Mouse (Mus musculus) testis, postnatal 14 days (tissue): Measurements from ENCODE around the gene Sall4.

Experiments
- DNase-seq: peaks from one replicate; pipeline ENCODE4 v3.0.0; 2021; ENCODE audit warnings: low spot score

Gene Sall4

DNA sequence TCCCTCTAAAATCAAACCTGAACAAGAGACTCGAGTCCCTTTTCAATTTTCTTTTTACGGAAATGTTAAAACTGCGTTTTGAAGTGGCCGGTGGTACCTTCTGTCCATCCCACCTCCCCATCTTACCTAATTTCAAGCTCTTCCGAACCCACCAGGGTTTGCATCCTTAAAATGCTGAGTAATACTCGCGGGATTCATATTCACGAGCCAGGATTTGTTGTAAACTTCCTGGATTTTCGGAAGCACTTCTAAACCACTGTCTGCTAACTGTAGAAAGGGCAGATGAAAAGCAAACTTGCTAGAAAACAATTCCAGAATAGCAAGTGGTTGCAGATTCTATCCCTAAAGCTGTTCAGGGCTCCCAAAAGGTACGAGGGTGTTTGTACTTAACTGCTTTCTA lies at the start of gene Sall4:
TSS of gene Sall4 (minus strand) at position 362 of the 400 bp plus-strand sequence.
- no peak for DNase-seq

GRCm38 (mm10) chr2:168813243-168813642 lies 45.5 kb upstream of the Sall4 start:
- DNase-seq = no peak

DNA sequence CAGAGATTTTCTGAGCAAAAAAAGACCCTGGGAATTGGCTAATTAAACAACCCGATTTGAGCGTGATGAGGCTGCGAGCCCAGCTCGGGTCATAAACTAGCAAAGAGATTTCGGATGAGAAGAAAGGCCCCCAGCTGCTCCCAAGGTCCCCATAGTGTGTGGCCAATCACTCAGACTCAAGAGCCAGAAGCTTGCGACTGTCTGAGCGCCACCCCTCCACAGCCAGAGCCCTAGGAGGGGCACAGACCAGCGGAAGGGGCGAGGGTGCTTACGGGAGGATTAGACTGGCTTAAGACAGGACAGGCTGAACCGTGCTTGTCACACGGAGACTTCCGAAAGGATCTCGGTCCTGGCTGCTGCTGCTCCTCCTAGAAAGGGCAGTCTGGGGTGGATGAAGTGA lies 42.2 kb upstream of the Sall4 start:
- DNase-seq = no peak

GRCm38 (mm10) chr2:168807681-168808080 lies 39.9 kb upstream of the Sall4 start:
- peak; percentile 86 for DNase-seq

DNA sequence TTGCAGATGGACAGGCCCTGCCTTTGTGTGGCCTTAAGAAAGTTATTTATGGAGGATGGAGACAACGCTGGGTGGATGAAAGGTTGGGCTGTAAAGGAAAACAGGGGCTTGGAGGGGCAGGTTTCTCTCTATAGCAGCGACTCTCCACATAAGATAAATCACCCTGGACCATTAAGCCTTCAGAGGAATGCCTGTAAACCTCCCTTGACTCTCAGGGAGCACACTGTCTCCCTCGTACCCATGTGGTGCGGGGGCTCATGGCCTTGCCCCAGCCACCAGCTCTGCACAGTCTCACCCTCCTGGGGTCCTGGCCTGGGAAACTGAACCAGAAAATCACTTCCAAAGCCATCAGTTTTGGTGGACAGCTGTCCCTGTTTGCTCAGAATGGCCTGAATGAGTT lies 36.1 kb upstream of the Sall4 start:
- DNase-seq = no peak

GRCm38 (mm10) chr2:168799326-168799725 lies 31.6 kb upstream of the Sall4 start:
- peak; percentile 66 for DNase-seq

- DNase-seq = peak; percentile 29
These were observed 31.2 kb upstream of the Sall4 start for GRCm38 (mm10) chr2:168798921-168799320.

DNA sequence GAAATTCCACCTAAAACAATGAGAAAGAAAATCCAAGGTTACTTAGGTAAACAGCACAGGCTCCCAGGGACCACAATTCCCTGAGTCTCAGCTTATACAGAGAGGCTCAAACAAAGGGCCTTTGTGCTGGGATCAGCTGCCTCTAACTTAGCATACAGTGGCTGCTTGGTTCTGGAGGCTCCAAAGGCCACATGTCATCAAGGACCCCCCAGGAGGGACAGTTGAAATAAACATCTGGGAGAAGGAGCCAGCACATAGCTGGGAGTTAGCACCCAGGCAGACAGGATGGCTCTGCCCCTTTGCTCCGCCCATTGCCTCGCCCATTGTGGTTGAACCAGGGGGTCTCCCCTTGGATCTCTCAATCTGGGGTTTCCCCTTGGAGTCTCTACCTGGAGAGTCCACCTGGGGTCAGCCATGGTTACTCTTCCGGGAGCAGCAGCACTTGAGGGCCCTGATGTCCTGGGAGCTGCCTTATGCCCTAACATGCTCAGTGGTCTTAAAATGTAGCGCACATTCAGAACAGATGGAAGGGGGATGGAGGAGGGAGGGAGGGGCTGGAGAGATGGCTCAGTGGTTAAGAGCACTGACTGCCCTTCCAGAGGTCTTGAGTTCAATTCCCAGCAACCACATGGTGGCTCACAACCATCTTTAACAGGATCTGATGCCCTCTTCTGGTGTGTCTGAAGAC lies 23.5 kb upstream of the Sall4 start:
- DNase-seq = no peak

DNA sequence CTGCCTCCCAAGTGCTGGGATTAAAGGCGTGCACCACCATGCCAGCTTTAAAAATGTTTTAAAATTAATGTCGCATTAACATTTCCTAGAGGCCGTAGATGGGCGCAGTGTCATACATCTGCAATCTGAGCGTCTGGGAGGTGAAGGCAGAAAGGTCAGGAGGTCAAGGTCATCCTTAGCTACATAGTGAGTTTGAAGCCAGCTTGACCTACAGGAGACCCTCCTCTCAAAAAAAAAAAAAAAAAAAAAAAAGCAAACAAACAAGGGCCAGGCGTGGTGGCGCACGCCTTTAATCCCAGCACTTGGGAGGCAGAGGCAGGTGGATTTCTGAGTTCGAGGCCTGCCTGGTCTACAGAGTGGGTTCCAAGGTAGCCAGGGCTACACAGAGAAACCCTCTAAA lies 18.4 kb upstream of the Sall4 start:
- DNase-seq = no peak

- DNase-seq = no peak
These were observed 12.9 kb upstream of the Sall4 start for GRCm38 (mm10) chr2:168780596-168780995.

DNA sequence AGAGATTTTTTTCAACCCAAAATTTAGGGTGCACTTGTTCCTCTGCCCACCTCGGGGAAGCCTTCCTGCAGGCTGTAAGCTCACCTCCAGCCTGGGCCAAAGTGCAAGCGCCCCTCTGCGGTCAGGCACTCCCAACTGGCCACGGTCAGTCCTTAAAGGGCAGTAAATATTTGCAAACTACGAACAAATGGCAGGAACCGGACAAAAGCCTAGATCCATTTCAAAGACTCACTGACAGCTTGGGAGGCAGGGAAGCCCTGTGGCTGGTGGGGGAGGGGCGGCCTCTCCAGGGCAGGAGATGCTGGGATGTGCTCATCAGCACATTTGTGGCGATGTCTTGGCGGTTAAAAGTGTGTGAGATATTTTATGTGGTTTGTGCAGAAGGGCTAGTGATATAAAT lies 12.3 kb upstream of the Sall4 start:
- no peak for DNase-seq

GRCm38 (mm10) chr2:168777481-168777880 lies 9.7 kb upstream of the Sall4 start:
- DNase-seq = no peak

GRCm38 (mm10) chr2:168776238-168776637 lies 8.5 kb upstream of the Sall4 start:
- no peak for DNase-seq

GRCm38 (mm10) chr2:168769259-168769658 lies 1.5 kb upstream of the Sall4 start:
- DNase-seq = no peak

GRCm38 (mm10) chr2:168766538-168767361 lies 993 bp downstream of the Sall4 start:
- peak; percentile 81 for DNase-seq

- DNase-seq = peak; percentile 25
These were observed 1.8 kb downstream of the Sall4 start for GRCm38 (mm10) chr2:168765696-168766537.

- peak; percentile 69 for DNase-seq
These were observed 2.6 kb downstream of the Sall4 start for GRCm38 (mm10) chr2:168765065-168765681.

- no peak for DNase-seq
These were observed 3.3 kb downstream of the Sall4 start for GRCm38 (mm10) chr2:168764460-168764867.

- DNase-seq = no peak
These were observed 4.0 kb downstream of the Sall4 start for GRCm38 (mm10) chr2:168763785-168764184.

DNA sequence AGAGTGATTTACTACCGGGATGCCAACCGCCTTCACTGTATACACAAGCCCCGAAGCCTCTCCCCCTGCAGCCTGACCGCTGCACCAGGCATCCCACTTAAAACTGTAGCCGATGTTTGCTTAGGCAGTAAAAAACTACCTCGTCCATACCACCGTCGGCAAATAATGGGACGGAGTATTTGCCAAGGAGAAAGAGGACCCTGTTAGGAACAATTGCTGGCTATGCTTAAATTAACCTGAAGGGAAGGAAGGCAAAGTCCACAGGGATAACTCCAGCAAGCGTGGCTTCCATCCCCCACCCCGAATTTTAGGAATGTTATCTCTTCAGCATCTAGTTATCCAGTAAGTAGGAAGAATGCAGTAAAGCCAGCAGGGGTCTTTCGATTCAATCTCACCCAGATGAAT lies 5.3 kb downstream of the Sall4 start:
- no peak for DNase-seq

GRCm38 (mm10) chr2:168761954-168762353 lies 5.8 kb downstream of the Sall4 start:
- no peak for DNase-seq

DNA sequence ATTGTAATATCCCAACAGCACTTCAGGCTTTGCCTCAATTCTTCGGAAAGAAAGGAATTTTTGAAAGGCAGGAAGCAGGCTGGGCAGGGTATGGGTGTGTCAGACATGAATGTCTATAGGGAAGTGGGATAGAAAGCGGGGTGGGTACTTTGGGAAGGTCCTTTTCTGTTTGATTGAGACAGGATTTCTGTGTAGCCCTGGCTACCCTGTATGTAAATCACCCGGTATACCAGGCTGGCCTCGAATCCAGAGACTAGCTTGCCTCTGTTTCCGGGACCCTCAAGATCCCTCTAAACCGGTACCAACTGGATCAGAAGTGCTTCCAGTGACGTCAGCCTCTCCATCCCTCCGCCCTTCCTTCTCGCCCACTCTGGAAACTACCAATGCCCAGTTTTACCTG lies 6.6 kb downstream of the Sall4 start:
- no peak for DNase-seq
